Mouse (Mus musculus) megakaryocyte-erythroid progenitor cell, adult 5-6 weeks (primary cell): ENCODE results near the gene Slc6a15. TPM values are rescaled to one million over a fixed set of nuclear protein-coding genes. Genes with fewer than 3 reads are reported as not detected.

Experiments
- ATAC-seq: replicated peaks from 2 replicates; pipeline ENCODE4 v1.8.0; 2016; ENCODE audit warnings: mild to moderate bottlenecking, inconsistent platforms; ENCODE audit not compliant: severe bottlenecking, poor library complexity, low FRiP score, low TSS enrichment
- total RNA-seq, 2 experiments: library from RNA; stranded (forward) in 1 of 2; stranded (reverse) in 1 of 2; fragments of 200-1000, 215-1000 nt in 1 of 2; fragments of >200 nt in 1 of 2; fragmentation: Nextera tagmentation in 1 of 2; gene quantifications; 2 replicates each; pipeline ENCODE4 v1.2.3; 2014 to 2017

Gene Slc6a15
- total RNA-seq (2014; fragmentation: Nextera tagmentation) (0.17 and 0.42 TPM in 2 replicates), total RNA-seq (2017) (1.6 and 2.5 TPM in 2 replicates)

GRCm38 (mm10) chr10:103367371-103368295, at the start of gene Slc6a15:
Gene Slc6a15, plus strand, starts transcription at chr10:103367783.
- ATAC-seq, result peak; percentile 34

- no peak for ATAC-seq
Measured at GRCm38 (mm10) chr10:103321941-103322340, 45.6 kb upstream of the Slc6a15 start.

- ATAC-seq, result no peak
Measured at GRCm38 (mm10) chr10:103323386-103323785, 44.2 kb upstream of the Slc6a15 start.

- no peak for ATAC-seq
Measured at GRCm38 (mm10) chr10:103334306-103334705, 33.3 kb upstream of the Slc6a15 start.

- ATAC-seq, result no peak
Measured at GRCm38 (mm10) chr10:103339928-103340327, 27.7 kb upstream of the Slc6a15 start.

GRCm38 (mm10) chr10:103346797-103347196, 20.8 kb upstream of the Slc6a15 start:
- ATAC-seq, result no peak

GRCm38 (mm10) chr10:103368296-103369080, 905 bp downstream of the Slc6a15 start:
- peak; percentile 45 for ATAC-seq

GRCm38 (mm10) chr10:103369081-103369420, 1.5 kb downstream of the Slc6a15 start:
- peak; percentile 99 for ATAC-seq

- ATAC-seq, result peak; percentile 71
Measured at GRCm38 (mm10) chr10:103402171-103402570, 34.6 kb downstream of the Slc6a15 start.

GRCm38 (mm10) chr10:103427717-103428116, 60.1 kb downstream of the Slc6a15 start:
- no peak for ATAC-seq

GRCm38 (mm10) chr10:103442588-103442987, 75.0 kb downstream of the Slc6a15 start:
- no peak for ATAC-seq

GRCm38 (mm10) chr10:103443070-103443469, 75.5 kb downstream of the Slc6a15 start:
- peak; percentile 88 for ATAC-seq

GRCm38 (mm10) chr10:103448340-103448739, 80.8 kb downstream of the Slc6a15 start:
- no peak for ATAC-seq

- ATAC-seq, result no peak
Measured at GRCm38 (mm10) chr10:103457896-103458295, 90.3 kb downstream of the Slc6a15 start.

Other genes with a start within 250 kb of the Slc6a15 start
- gene Lrriq1, start 131.5 kb upstream of the Slc6a15 start, total RNA-seq (2014; fragmentation: Nextera tagmentation), result not detected in 2 replicates
- not detected in 2 replicates for gene Lrriq1, start 131.5 kb upstream of the Slc6a15 start, total RNA-seq (2017)